Mouse (Mus musculus): Measurements from ENCODE around the gene Tcam1.
A peak's percentile ranks its signal among the peaks of the same experiment; 100 is the strongest.
"Not testable (repeated sequence)": the region's sequence is repeated elsewhere in the genome, so short reads cannot be mapped to it uniquely, and the experiment has no call there.

Tcam1 gene

DNA sequence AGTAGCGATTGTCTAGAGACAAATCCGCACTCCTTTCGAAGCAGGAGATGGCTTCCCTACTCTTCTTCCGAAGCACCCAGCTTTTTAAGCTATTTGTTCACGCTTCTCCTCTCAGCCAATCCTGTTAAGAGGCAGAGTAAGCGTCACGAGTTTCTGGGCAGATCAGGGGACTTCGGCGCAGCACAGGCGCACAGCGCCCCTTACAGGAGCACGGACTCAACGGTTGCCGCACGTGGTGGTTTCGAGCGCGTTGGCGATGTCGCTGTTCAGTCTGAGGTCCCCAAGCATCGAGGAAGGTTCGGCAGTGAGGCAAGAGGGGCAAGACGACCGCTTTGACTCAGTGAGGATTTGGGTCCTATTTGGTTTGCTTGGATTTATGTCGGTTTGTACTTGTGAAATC is at the start of gene Tcam1:
Tcam1 (plus strand) TSS at position 219 of the 400 bp plus-strand sequence.
- DNase-seq (ENCODE audit: low spot score): peak; percentile 87

DNA sequence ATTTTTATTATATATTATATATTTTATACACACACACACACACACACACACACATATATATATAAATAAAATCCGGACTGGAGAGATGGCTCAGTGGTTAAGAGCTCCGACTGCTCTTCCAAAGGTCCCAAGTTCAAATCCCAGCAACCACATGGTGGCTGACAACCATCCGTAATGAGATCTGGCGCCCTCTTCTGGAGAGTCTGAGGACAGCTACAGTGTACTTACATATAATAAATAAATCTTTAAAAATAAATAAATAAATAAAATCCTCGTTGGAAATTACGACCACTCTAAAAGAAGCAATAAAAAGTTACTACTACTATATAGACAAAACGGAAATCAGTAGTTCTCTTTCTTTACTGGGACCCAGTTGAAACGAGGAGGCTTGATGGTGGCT is 42.5 kb upstream of the Tcam1 start:
- DNase-seq (ENCODE audit: low spot score): not testable (repeated sequence)

DNA sequence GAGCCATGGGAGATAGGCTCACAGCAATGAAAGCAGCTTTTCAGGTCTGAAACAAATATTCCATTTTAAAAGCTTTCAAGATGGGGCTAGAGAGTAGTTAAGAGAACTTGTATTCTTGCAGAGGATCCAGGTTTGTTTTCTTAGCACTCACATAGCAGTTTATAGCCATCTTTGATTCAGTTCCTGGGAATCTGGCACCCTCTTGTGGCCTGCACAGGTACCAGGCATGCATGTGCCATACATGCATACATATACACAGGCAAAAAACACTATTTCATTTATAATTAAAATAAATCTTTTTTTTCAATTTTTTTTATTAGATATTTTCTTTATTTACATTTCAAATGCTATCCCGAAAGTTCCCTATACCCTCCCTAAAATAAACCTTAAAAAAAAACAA is 29.6 kb upstream of the Tcam1 start:
- DNase-seq (ENCODE audit: low spot score): no peak

DNA sequence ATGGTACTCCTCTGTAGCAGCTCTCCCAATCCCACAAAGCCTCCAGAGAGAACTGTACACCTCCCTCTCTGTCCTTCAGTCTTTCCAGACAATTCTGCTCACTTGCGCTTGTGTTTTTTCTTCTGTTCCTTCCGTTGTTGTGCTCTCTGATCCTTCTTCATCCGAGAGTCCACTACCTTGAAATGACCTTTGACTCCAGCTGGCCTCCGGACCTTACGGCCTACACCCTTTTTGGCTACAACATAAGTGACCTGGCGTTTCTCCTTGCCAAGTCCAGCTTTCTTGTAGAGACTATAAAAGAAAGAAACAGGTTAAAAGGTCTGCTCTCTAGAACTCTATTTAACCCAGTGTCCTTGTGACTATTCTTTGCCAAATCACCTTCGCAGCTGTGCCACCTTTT is 27.1 kb upstream of the Tcam1 start:
- DNase-seq (ENCODE audit: low spot score): no peak

DNA sequence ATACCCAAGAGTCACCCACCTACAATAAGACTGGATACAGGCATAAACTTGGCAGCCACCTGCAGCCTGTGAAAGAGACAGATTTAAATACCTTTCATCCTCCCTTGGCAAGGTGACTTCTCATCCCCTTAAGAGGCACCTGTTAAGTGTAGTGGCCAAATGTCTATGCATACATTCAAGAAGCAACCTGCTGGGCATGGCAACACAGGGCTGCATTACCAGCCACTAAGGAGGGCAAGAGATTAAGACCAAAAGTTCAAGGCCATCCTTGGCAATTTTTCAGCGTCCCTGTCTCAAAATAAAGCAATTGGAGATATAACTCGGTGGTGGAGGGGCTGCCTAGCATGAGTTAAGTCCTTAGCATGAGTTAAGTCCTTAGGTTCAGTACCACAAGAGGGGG is 21.7 kb upstream of the Tcam1 start:
- DNase-seq (ENCODE audit: low spot score): no peak

DNA sequence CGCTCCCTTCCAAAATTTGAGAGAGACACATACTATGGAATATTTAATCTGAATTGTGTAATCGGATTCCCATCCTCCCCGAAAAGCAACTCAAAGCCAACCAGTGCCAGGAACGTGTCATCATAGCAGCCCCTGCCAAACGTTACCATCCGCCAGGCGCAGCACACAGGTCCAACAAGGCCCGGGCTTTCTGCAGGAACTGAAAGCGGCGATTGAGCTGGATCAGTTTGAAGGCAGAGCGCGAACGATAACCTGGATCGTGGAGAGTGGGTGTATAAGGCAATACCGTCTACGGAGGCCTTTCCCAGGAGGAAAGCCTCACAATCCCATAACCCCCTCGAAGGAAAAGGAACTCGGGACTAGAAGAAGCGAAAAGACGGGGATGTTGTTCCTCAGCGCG is 21.3 kb upstream of the Tcam1 start:
- DNase-seq (ENCODE audit: low spot score): no peak

- peak; percentile 97 for DNase-seq (ENCODE audit: low spot score)
Observed at GRCm38 (mm10) chr11:106255685-106256451, 20.6 kb upstream of the Tcam1 start, which contains the start of the genes Ftsj3 and Psmc5. Ftsj3 (minus strand) TSS chr11:106256079. Psmc5 (plus strand) TSS chr11:106256154.

- no peak for DNase-seq (ENCODE audit: low spot score)
Observed at GRCm38 (mm10) chr11:106256775-106257174, 19.7 kb upstream of the Tcam1 start.

GRCm38 (mm10) chr11:106260826-106261450 is 15.5 kb upstream of the Tcam1 start:
- DNase-seq (ENCODE audit: low spot score): no peak

GRCm38 (mm10) chr11:106263963-106264362 is 12.5 kb upstream of the Tcam1 start:
- no peak for DNase-seq (ENCODE audit: low spot score)

- DNase-seq (ENCODE audit: low spot score): no peak
Observed at GRCm38 (mm10) chr11:106264988-106265387, 11.5 kb upstream of the Tcam1 start.

DNA sequence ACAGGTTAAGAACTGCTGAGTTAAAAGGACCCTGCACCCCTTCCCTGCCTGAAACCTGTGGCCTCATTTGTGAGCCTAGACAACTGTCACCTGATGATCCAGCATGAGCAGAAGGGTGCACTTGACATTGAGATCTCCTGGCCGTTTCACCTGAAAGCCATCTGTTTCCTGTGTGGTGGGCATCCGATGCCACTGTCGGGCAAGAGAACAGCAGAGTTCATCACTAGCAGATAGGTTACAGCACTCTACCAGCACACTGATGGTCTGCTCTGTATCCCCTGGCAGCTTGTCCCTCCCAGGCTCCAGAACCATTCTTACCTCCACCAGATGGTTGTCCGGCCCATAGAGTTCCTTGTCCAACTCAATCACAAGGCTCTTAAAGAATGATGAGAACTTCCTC is 10.9 kb upstream of the Tcam1 start:
- no peak for DNase-seq (ENCODE audit: low spot score)

DNA sequence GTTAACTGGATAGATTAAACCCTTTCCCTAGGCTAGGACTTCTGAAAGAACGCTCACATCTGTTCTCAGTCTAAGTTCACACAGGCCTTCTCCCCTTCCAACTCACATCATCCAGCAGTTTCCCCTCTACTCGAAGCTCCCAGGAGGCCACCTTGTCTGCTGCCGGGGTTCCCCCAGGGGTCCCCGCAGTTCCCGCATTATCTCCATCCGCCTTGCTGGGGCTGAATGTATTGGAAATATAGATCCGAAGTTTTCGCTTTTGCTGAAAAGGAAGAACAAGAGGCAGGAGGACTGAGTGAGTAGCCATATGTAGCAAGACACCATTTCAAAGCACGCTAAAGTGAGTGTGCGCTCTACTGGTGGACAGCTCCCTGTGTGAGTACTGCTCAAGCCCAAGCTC is 10.0 kb upstream of the Tcam1 start:
- DNase-seq (ENCODE audit: low spot score): no peak

DNA sequence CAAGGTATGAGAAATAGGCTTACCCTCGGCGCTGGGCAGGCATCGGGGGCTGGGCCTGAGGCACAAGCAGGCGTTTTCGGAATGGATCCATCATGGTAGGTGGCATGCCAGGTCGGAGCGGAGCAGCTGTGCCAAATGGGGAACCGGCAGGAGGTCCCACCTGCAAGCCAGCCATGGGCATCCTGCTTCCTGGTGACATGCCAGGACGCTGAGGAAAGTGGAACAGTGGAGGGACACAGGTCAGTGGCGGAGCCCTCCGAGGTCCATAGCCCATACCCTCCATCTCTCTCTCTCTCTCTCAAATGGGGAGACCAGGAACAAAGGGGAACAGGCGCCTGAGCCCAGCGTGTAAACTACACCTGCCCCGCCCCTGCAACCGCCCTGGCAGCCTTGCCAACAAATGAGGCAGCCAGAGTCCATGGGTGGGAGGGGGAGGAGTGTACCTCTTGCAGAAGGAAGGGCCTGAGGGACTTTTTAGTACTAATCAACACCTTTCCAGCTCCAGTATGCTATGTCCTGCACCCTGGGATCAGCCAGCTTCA is 9.1 kb upstream of the Tcam1 start:
- DNase-seq (ENCODE audit: low spot score): no peak

DNA sequence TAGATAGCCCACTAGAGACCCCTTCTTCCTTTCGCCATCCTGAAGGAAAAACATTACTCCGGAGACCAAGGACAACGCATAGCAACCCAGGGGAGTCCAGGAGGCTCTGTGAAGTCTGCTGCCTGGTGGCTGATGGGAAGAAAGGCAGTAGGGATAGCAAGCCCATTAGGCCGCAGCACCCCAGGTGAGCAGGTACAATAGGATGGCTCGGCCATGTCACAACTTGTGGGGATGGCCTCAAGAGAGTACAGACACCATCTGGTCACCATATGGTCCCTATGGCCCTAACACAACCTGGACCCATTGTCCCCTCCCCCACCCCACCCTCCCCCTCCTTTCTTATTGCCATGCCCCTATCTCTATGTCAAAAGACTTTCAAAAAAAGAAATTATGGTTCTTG is 8.6 kb upstream of the Tcam1 start:
- no peak for DNase-seq (ENCODE audit: low spot score)

DNA sequence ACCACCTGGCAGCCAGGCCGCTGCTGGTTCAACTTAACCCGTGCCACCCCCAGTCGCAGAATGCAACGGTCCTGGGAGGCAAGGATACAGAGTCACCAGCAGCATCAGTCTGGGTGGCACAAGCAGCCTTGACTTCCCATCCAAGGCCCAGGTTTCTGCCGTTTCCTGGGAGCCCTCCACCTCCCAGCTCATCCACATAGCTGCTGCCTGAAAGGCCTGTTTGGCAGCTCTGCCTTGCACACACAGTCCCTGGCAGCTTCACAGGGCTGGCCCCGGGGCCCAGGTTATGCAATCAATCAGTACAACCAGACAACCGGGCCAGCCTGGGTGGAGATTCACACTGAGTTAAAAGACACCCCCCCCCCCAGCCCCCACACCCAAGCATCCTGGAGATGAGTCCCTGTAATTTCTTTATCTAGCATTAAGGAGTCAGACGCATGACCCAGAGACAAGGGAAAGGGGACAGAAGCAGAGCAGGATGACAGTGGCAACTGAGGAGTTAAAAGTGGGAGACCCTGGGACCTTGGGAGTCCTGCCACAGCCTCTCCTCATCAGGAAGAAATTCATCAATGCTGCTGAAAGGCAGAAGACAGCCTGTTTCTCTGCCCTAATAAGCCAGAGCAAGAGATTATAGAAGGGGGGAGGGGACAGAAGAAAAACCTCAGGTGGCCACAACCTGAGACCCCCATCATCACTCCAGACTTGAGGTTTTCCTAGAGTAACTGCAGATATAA is 8.0 kb upstream of the Tcam1 start:
- no peak for DNase-seq (ENCODE audit: low spot score)

DNA sequence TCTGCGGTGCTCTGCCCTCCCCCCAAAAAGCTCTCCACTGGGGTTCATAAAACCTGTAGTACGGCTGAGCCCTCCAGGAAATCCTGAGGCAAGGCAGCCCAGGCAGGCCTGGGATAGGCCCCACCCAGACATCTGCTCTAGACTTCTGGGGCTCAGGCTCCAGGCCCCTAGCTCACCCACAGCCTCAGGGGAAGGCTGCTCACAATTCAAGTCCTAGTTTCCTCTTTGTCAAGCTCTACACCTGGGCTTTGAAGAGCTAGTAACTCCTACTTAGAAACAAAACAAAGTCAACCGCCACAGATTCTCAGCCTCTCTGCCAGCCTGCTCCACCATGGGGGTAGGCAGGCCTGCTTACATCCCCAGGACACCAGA is 7.4 kb upstream of the Tcam1 start:
- no peak for DNase-seq (ENCODE audit: low spot score)

DNA sequence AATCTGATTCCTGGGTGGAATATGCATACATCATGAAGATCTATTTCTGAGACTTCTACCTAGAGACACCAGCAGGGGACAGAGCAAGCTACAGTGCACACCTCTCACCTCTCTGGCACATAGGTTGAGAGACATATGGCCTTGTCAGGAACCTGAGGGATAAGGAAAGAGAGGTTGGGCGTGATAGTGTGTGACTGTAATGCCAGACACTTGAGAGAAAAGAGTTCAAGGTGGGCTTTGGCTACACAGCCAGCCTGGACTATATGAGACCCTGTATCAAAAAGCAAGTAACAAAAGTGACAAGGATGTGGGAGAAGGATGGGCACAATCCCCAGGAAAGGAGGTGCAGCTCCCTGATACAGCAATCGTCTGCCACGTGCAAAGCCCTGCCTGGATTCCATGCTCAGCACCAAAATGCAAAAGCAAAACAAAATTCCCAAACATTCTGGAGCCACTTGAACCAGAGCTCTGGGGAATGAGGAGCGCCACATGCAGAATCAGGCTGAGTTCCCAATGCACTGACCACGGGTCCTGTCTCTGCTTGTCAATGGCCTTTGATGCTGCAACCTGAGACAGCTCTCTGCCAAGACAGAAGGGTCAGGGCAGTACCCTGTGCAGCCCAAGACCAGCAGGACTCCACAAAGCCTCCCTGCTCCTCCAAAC is 5.2 kb upstream of the Tcam1 start:
- DNase-seq (ENCODE audit: low spot score): no peak

- no peak for DNase-seq (ENCODE audit: low spot score)
Observed at GRCm38 (mm10) chr11:106271794-106272643, 4.5 kb upstream of the Tcam1 start.

DNA sequence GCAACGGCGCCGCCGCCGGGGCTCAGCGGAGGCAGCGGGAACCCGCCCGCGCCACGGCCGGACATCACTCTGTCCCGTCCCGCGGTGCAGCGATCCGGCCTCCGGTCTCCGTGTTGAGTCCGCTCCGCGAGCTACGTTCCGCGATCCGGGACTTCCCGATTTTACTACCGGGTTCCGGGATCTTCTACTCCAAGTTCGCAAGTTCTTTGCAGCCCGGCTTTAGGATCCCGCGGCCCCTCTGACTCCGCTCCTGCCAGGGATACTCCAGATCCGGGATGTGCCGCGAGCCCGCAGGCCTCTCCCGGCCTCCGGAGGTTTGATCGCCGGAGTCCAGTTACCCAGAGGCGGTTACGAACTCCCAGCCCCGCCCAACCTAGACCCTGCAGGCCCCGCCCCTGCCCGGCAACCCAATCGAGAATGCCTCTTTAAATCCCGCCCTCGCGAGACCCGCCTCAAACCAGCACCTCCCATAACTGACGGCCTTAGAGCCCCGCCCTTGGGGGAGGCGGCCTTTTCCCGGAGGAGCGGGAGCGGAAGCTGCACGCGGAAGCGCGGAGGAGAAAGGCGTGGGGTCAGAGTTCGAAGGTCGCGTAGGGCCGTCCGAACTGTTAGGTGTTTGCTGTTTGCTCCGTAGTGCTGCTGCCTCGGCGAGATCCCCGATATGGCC is 3.7 kb upstream of the Tcam1 start, which contains the start of gene Smarcd2:
Smarcd2 (minus strand) TSS at position 329 of the 667 bp plus-strand sequence.
- DNase-seq (ENCODE audit: low spot score): peak; percentile 99

GRCm38 (mm10) chr11:106273311-106273684 is 3.2 kb upstream of the Tcam1 start:
- no peak for DNase-seq (ENCODE audit: low spot score)
